Mouse (Mus musculus) urinary bladder, postnatal 0 days (tissue): ENCODE measurements around the gene Cstb. TPM values are rescaled to one million over a fixed set of nuclear protein-coding genes. Genes with fewer than 3 reads are reported as not detected.

Source experiments
- microRNA-seq: library from miRNA; unstranded; fragments of <30 nt; microRNA quantifications from one replicate; pipeline ENCODE4, GENCODE M21; 2016
- polyA plus RNA-seq: library from polyadenylated mRNA; unstranded; fragments of >200 nt; fragmentation: Nextera tagmentation; extraction: Ambion mirVana; gene quantifications from 2 replicates; pipeline ENCODE4 v1.2.1, GENCODE M21; 2015

The Cstb gene
- polyA plus RNA-seq: 414 and 489 TPM in 2 replicates

GRCm38 (mm10) chr10:78425181-78426041 lies at the start of gene Cstb:
Cstb (plus strand) TSS chr10:78425669.

GRCm38 (mm10) chr10:78412319-78413151 lies 12.9 kb upstream of the Cstb start, which contains the start of gene Rrp1:
Rrp1 (minus strand) TSS chr10:78413043.

GRCm38 (mm10) chr10:78464792-78465207 lies 39.3 kb downstream of the Cstb start, which contains the start of gene Pdxk:
Pdxk (minus strand) TSS chr10:78464975.

Small RNAs within 50 kb of the gene (microRNA-seq; reads per million reads assigned to microRNA genes)
- gene Mir6410 (not detected), gene Mir6907 (not detected), gene Mir6908 (not detected)

Other genes with a start within 250 kb of the Cstb start
- gene Pwp2, start 240.5 kb upstream of the Cstb start, polyA plus RNA-seq: 7.1 and 7.9 TPM in 2 replicates
- gene Trappc10, start 181.0 kb upstream of the Cstb start, polyA plus RNA-seq: 13.5 and 14.6 TPM in 2 replicates
- gene Agpat3, start 73.2 kb upstream of the Cstb start, polyA plus RNA-seq: 76.8 and 82.1 TPM in 2 replicates
- gene Rrp1, start 12.6 kb upstream of the Cstb start, polyA plus RNA-seq: 155 and 163 TPM in 2 replicates
- 13.0 and 13.5 TPM in 2 replicates for gene Pdxk, start 39.3 kb downstream of the Cstb start, polyA plus RNA-seq
- gene Olfr1358, start 91.8 kb downstream of the Cstb start, polyA plus RNA-seq: not detected in 2 replicates
- 35.8 and 38.8 TPM in 2 replicates for gene Ilvbl, start 148.7 kb downstream of the Cstb start, polyA plus RNA-seq
- 14.8 and 17.1 TPM in 2 replicates for gene Syde1, start 166.3 kb downstream of the Cstb start, polyA plus RNA-seq
- gene Olfr1357, start 192.4 kb downstream of the Cstb start, polyA plus RNA-seq: not detected in 2 replicates